Mouse (Mus musculus): ENCODE results near the gene Prss44.

GRCm38 (mm10) chr9:110826390-110826789 lies 12.6 kb downstream of the Prss44 start, which contains the start of gene Prss43:
- TF ChIP-seq CTCF (IDR thresholded peaks at IDR 0.05; ENCODE audit: low read depth) (no peak), EP300 (IDR thresholded peaks at IDR 0.05; ENCODE audit: low read depth) (no peak)

All from heart, postnatal 0 days (tissue).